In genomic region chr11:3594574-3594973, GRCm38 (mm10) we compare ENCODE assay signal across 29 mouse cellular contexts. TPM values are rescaled to one million over a fixed set of nuclear protein-coding genes. Genes with fewer than 3 reads are reported as not detected.
DNase-seq lines count a peak whose midpoint lies in the region; ATAC-seq and TF ChIP-seq lines count a peak whose summit lies in the region.
"Had no signal": no experiment of that assay in that cellular context is flagged by ENCODE, and none has a peak within 500 bp of the region (broad histone marks: within the 10 kb centered on the region; RNA-seq: fewer than 3 reads in every experiment).

No protein-coding gene starts in this region.

- no peak overlapping the region for H3K27ac ChIP-seq in intestine, postnatal 0 days (ENCODE audit: low read depth, low read length)
- H3K27ac ChIP-seq in intestine, embryonic 15.5 days = no peak overlapping the region
- no peak overlapping the region for H3K27ac ChIP-seq in midbrain, postnatal 0 days (ENCODE audit: low read depth, low read length)
- H3K27ac ChIP-seq in midbrain, embryonic 11.5 days (ENCODE audit: low read depth, low read length) = no peak overlapping the region
- H3K27ac ChIP-seq in bone marrow, adult 2 months (ENCODE audit: control insufficient read depth, insufficient read depth, low read depth, low read length, poor library complexity) = no peak overlapping the region
- H3K27ac ChIP-seq: embryonic facial prominence, embryonic 13.5 days; forebrain, embryonic 13.5 days; hindbrain, postnatal 0 days; limb, embryonic 12.5 days; midbrain, embryonic 15.5 days; neural tube, embryonic 13.5 days had no signal

- H3K4me1 ChIP-seq in intestine, postnatal 0 days (replicated peaks; ENCODE audit: control insufficient read depth, insufficient read depth, low read length) = no peaks in the 10 kb centered on the region
- H3K4me1 ChIP-seq in intestine, embryonic 15.5 days (replicated peaks) = no peaks in the 10 kb centered on the region
- no peaks in the 10 kb centered on the region for H3K4me1 ChIP-seq in midbrain, postnatal 0 days (ENCODE audit: insufficient read depth, low read length)
- no peaks in the 10 kb centered on the region for H3K4me1 ChIP-seq in midbrain, embryonic 11.5 days (ENCODE audit: control insufficient read depth, insufficient read depth, low read length)
- no peaks in the 10 kb centered on the region for H3K4me1 ChIP-seq in bone marrow, adult 2 months (ENCODE audit: control insufficient read depth, insufficient read depth, low read length)
- H3K4me1 ChIP-seq: embryonic facial prominence, embryonic 13.5 days; forebrain, embryonic 13.5 days; limb, embryonic 12.5 days; midbrain, embryonic 15.5 days; neural tube, embryonic 13.5 days had no signal

- no peak overlapping the region for H3K4me2 ChIP-seq in intestine, postnatal 0 days (replicated peaks; ENCODE audit: low read depth)
- no peak overlapping the region for H3K4me2 ChIP-seq in intestine, embryonic 15.5 days (replicated peaks)
- H3K4me2 ChIP-seq in midbrain, postnatal 0 days (ENCODE audit: low read depth, low read length, poor library complexity, severe bottlenecking) = no peak overlapping the region
- no peak overlapping the region for H3K4me2 ChIP-seq in midbrain, embryonic 11.5 days
- H3K4me2 ChIP-seq: embryonic facial prominence, embryonic 13.5 days; forebrain, embryonic 13.5 days; heart, embryonic 11.5 days; limb, embryonic 12.5 days; liver, embryonic 11.5 days; midbrain, embryonic 15.5 days; neural tube, embryonic 13.5 days had no signal

- H3K27me3 ChIP-seq in intestine, postnatal 0 days (replicated peaks; ENCODE audit: control insufficient read depth, insufficient read depth, low read length) = no peaks in the 10 kb centered on the region
- H3K27me3 ChIP-seq in intestine, embryonic 15.5 days (replicated peaks) = no peaks in the 10 kb centered on the region
- H3K27me3 ChIP-seq in midbrain, postnatal 0 days (ENCODE audit: insufficient read depth, low read length) = no peaks in the 10 kb centered on the region
- no peaks in the 10 kb centered on the region for H3K27me3 ChIP-seq in midbrain, embryonic 11.5 days (ENCODE audit: control insufficient read depth, insufficient read depth, low read length)
- H3K27me3 ChIP-seq: embryonic facial prominence, embryonic 13.5 days; forebrain, embryonic 13.5 days; limb, embryonic 12.5 days; midbrain, embryonic 15.5 days; neural tube, embryonic 13.5 days had no signal

- peak; percentile 36; the same call in 1 of the 2 replicates for TF ChIP-seq CTCF in intestine, postnatal 0 days (IDR thresholded peaks at IDR 0.05; ENCODE audit: low read depth)
- TF ChIP-seq CTCF in midbrain, postnatal 0 days (IDR thresholded peaks at IDR 0.05) = peak; percentile 30
- TF ChIP-seq CTCF in bone marrow, adult 2 months (IDR thresholded peaks at IDR 0.05; ENCODE audit: control insufficient read depth, insufficient read depth, low read length) = peak; percentile 19; the same call in 1 of the 2 replicates

- ATAC-seq in intestine, postnatal 0 days = no peak
- ATAC-seq in intestine, embryonic 15.5 days = no peak
- ATAC-seq in midbrain, postnatal 0 days (ENCODE audit: low FRiP score) = no peak
- no peak for ATAC-seq in midbrain, embryonic 11.5 days (ENCODE audit: low FRiP score)
- ATAC-seq: forebrain, embryonic 13.5 days; hindbrain, postnatal 0 days; midbrain, embryonic 15.5 days had no signal

- H3K4me3 ChIP-seq in intestine, postnatal 0 days (ENCODE audit: low read depth, low read length) = no peak overlapping the region
- no peak overlapping the region for H3K4me3 ChIP-seq in intestine, embryonic 15.5 days (replicated peaks)
- H3K4me3 ChIP-seq in midbrain, postnatal 0 days (ENCODE audit: low read depth, low read length) = no peak overlapping the region
- no peak overlapping the region for H3K4me3 ChIP-seq in midbrain, embryonic 11.5 days (ENCODE audit: low read depth, low read length)
- no peak overlapping the region for H3K4me3 ChIP-seq in bone marrow, adult 2 months (replicated peaks; ENCODE audit: control insufficient read depth, low read depth, low read length)
- H3K4me3 ChIP-seq: embryonic facial prominence, embryonic 13.5 days; forebrain, embryonic 13.5 days; limb, embryonic 12.5 days; megakaryocyte, embryonic 14.5 days; midbrain, embryonic 15.5 days; myocyte; neural tube, embryonic 13.5 days had no signal

- no peak overlapping the region for H3K9ac ChIP-seq in intestine, postnatal 0 days (ENCODE audit: low read depth, low read length)
- H3K9ac ChIP-seq in intestine, embryonic 15.5 days = no peak overlapping the region
- no peak overlapping the region for H3K9ac ChIP-seq in midbrain, postnatal 0 days (replicated peaks; ENCODE audit: low read length, poor library complexity, severe bottlenecking)
- no peak overlapping the region for H3K9ac ChIP-seq in midbrain, embryonic 11.5 days (ENCODE audit: low read length)
- H3K9ac ChIP-seq: embryonic facial prominence, embryonic 13.5 days; forebrain, embryonic 13.5 days; limb, embryonic 12.5 days; midbrain, embryonic 15.5 days; neural tube, embryonic 13.5 days had no signal

- DNase-seq in midbrain, postnatal 0 days (ENCODE audit: low spot score) = no peak
- no peak for DNase-seq in midbrain, embryonic 11.5 days (ENCODE audit: low spot score, missing footprints)
- no peak for DNase-seq in spleen, postnatal 36 days (ENCODE audit: low spot score in 2 of 2)
- no peak for DNase-seq in layer of hippocampus, postnatal 25 days (ENCODE audit: extremely low spot score in 1 of 2, low spot score in 1 of 2)
- DNase-seq: adrenal gland, adult 2 months; cerebellum, adult 8-10 months; cerebellum, postnatal 36 days; embryo, embryonic 11 days; heart, postnatal 10 days; kidney, adult 11 months; kidney, postnatal 14 days; lung, adult 2 months; lung, postnatal 36 days; retina, postnatal 1 day; right cerebral cortex, postnatal 25 days; thymus, adult 2 months had no signal

- 89% methylated on average over 3 of the region's 3 CpGs for WGBS in intestine, postnatal 0 days
- 89% methylated on average over 3 of the region's 3 CpGs for WGBS in intestine, embryonic 15.5 days
- WGBS in midbrain, postnatal 0 days = 93% methylated on average over 3 of the region's 3 CpGs
- 86% methylated on average over 3 of the region's 3 CpGs for WGBS in midbrain, embryonic 11.5 days
- WGBS in bone marrow, adult 2 months = 77% methylated on average over 3 of the region's 3 CpGs

- H3K36me3 ChIP-seq in intestine, postnatal 0 days (ENCODE audit: control insufficient read depth, insufficient read depth) = no peaks in the 10 kb centered on the region
- no peaks in the 10 kb centered on the region for H3K36me3 ChIP-seq in intestine, embryonic 15.5 days
- H3K36me3 ChIP-seq in midbrain, postnatal 0 days (ENCODE audit: insufficient read depth, low read length) = no peaks in the 10 kb centered on the region
- no peaks in the 10 kb centered on the region for H3K36me3 ChIP-seq in midbrain, embryonic 11.5 days (ENCODE audit: control insufficient read depth, insufficient read depth, low read length)
- H3K36me3 ChIP-seq: embryonic facial prominence, embryonic 13.5 days; limb, embryonic 12.5 days; midbrain, embryonic 15.5 days; neural tube, embryonic 13.5 days had no signal

- no peak for TF ChIP-seq POLR2A in bone marrow, adult 2 months (IDR thresholded peaks at IDR 0.05; ENCODE audit: borderline replicate concordance, control insufficient read depth, low read depth, low read length)

- H3K9me3 ChIP-seq in intestine, postnatal 0 days (ENCODE audit: control insufficient read depth) = no peaks in the 10 kb centered on the region
- no peaks in the 10 kb centered on the region for H3K9me3 ChIP-seq in intestine, embryonic 15.5 days
- no peaks in the 10 kb centered on the region for H3K9me3 ChIP-seq in midbrain, postnatal 0 days (ENCODE audit: low read length)
- H3K9me3 ChIP-seq in midbrain, embryonic 11.5 days (ENCODE audit: control insufficient read depth, low read length) = no peaks in the 10 kb centered on the region
- H3K9me3 ChIP-seq: embryonic facial prominence, embryonic 13.5 days; forebrain, embryonic 13.5 days; limb, embryonic 12.5 days; midbrain, embryonic 15.5 days; neural tube, embryonic 13.5 days had no signal

RNA-seq across cellular contexts. Expression of gene Smtn, which starts 54.2 kb away (rescaled TPM):
- 75.1 and 82.9 TPM in 2 replicates for polyA plus RNA-seq in intestine, postnatal 0 days (2015; fragmentation: Nextera tagmentation; extraction: Ambion mirVana)
- 78.3 and 79.6 TPM in 2 replicates for polyA plus RNA-seq in intestine, embryonic 15.5 days (2015; fragmentation: Nextera tagmentation; extraction: Ambion mirVana)
- total RNA-seq in midbrain, postnatal 0 days (2014; rRNA removed) = 7.3 and 9.9 TPM in 2 replicates
- 8.0 and 8.1 TPM in 2 replicates for polyA plus RNA-seq in midbrain, postnatal 0 days (2015; fragmentation: Nextera tagmentation; extraction: Ambion mirVana)
- polyA plus RNA-seq in midbrain, embryonic 11.5 days (2014; fragmentation: Nextera tagmentation; extraction: Ambion mirVana) = 26.6 and 27.1 TPM in 2 replicates
- polyA plus RNA-seq in bone marrow, adult 2 months (2011; ENCODE audit: insufficient read depth, insufficient read length, low replicate concordance, missing spikeins) = 28.9 and 54.7 TPM in 2 replicates
- 1 to 10 TPM; 8.8 to 8.9 TPM for total RNA-seq in layer of hippocampus, postnatal 25 days (2021)

RNA-seq across cellular contexts. Expression of gene Morc2a, which starts 54.4 kb away (rescaled TPM):
- polyA plus RNA-seq in intestine, postnatal 0 days (2015; fragmentation: Nextera tagmentation; extraction: Ambion mirVana) = 5.9 and 6.8 TPM in 2 replicates
- 20.9 and 21.1 TPM in 2 replicates for polyA plus RNA-seq in intestine, embryonic 15.5 days (2015; fragmentation: Nextera tagmentation; extraction: Ambion mirVana)
- total RNA-seq in midbrain, postnatal 0 days (2014; rRNA removed) = 39.1 and 44.2 TPM in 2 replicates
- 19.8 and 21.9 TPM in 2 replicates for polyA plus RNA-seq in midbrain, postnatal 0 days (2015; fragmentation: Nextera tagmentation; extraction: Ambion mirVana)
- 27.3 and 28.1 TPM in 2 replicates for polyA plus RNA-seq in midbrain, embryonic 11.5 days (2014; fragmentation: Nextera tagmentation; extraction: Ambion mirVana)
- polyA plus RNA-seq in bone marrow, adult 2 months (2011; ENCODE audit: insufficient read depth, insufficient read length, low replicate concordance, missing spikeins) = 13.0 and 24.9 TPM in 2 replicates
- 10 to 100 TPM; 33.2 to 43.9 TPM for total RNA-seq in layer of hippocampus, postnatal 25 days (2021)
